Mouse (Mus musculus) bone marrow macrophage, adult 2 months (primary cell): ENCODE results near the gene Foxl1. TPM values are rescaled to one million over a fixed set of nuclear protein-coding genes. Genes with fewer than 3 reads are reported as not detected.
A peak's percentile ranks its signal among the peaks of the same experiment; 100 is the strongest.

Source experiments
- H3K27ac ChIP-seq: 2 replicates; pipeline ENCODE4 v1.5.1; 2012; ENCODE audit warnings: low read depth, low read length; ENCODE audit not compliant: insufficient read depth
- H3K4me1 ChIP-seq: 2 replicates; pipeline ENCODE4 v1.6.1; 2012; ENCODE audit warnings: low read length; ENCODE audit not compliant: control insufficient read depth, insufficient read depth
- H3K4me3 ChIP-seq: 2 replicates; pipeline ENCODE4 v1.5.1; 2012; ENCODE audit warnings: mild to moderate bottlenecking, low read length, moderate library complexity; ENCODE audit not compliant: insufficient read depth
- CTCF ChIP-seq: IDR thresholded peaks from 2 replicates; pipeline ENCODE4 v1.5.1; 2012; ENCODE audit warnings: low read depth, mild to moderate bottlenecking, low read length, moderate library complexity
- POLR2A ChIP-seq: IDR thresholded peaks from 2 replicates; pipeline ENCODE4 v1.6.1; 2012; ENCODE audit warnings: mild to moderate bottlenecking, low read depth, low read length, borderline replicate concordance
- polyA plus RNA-seq: library from polyadenylated mRNA; stranded (reverse); fragments of >200 nt; gene quantifications from 2 replicates; pipeline ENCODE4 v1.2.4, GENCODE M21; 2012; ENCODE audit not compliant: missing spikeins, insufficient read depth, insufficient read length

Foxl1 gene
- polyA plus RNA-seq, 1 experiment, result not detected

GRCm38 (mm10) chr8:121117186-121117651, 10.5 kb upstream of the Foxl1 start:
- no peak for TF ChIP-seq CTCF
- no peak for TF ChIP-seq POLR2A
- no peaks in the 10 kb centered on the region for H3K4me1 ChIP-seq
- no peak overlapping the region for H3K27ac ChIP-seq
- H3K4me3 ChIP-seq, result no peak overlapping the region

DNA sequence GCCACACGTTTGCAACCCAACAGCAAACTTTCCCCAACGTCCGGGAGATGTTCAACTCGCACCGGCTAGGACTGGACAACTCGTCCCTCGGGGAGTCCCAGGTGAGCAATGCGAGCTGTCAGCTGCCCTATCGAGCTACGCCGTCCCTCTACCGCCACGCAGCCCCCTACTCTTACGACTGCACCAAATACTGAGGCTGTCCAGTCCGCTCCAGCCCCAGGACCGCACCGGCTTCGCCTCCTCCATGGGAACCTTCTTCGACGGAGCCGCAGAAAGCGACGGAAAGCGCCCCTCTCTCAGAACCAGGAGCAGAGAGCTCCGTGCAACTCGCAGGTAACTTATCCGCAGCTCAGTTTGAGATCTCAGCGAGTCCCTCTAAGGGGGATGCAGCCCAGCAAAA, 9.8 kb upstream of the Foxl1 start:
- TF ChIP-seq CTCF (no peak), POLR2A (no peak)
- Histone ChIP-seq H3K4me3 (no peak overlapping the region), H3K27ac (no peak overlapping the region)

GRCm38 (mm10) chr8:121118634-121119420, 8.9 kb upstream of the Foxl1 start:
- Histone ChIP-seq H3K4me3 (no peak overlapping the region), H3K4me1 (no peaks in the 10 kb centered on the region), H3K27ac (no peak overlapping the region)
- TF ChIP-seq CTCF, result no peak
- TF ChIP-seq POLR2A, result no peak

More for the DNA sequence above, 9.8 kb upstream of the Foxl1 start:
- H3K4me1 ChIP-seq, result no peaks in the 10 kb centered on the region

DNA sequence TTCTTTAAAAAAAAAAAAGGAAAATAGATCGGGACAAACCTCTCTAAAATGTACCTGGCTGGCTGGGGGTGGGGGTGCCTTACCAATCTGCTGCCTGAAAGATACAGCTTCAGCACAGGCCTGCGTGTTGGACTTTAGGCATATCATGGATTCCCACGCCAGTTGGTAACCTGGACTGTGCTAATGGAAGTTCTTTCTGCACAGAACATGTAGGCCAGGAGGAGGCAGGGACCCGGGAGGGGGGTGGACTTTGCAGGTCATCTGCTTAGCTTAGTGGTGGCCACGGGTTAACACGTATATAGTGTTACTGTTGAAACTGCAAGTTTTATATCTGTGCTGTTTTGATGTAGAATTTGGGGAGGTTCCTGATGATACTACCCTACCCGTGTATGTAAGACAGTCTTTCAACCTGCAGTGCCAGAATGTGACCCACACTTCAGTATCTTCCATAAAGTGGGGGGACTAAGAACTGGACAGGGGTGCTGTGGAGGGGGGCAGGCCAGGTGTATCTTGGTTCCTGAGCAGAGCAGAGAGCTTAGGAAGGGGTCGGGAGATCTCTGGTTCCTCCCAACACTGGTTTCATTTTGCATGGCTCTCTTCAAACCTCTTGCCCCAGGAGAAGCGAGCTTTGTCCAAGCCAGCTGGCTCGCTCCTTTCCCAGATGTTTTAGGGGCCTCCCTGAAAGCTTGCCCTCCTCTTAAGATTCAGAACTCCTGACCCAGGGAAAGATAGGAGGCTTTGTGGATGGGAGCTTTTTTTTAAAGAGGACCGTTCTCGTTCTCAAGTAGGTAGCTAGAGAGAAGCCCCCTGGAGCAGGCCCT, 7.9 kb upstream of the Foxl1 start:
- no peak overlapping the region for H3K27ac ChIP-seq
- TF ChIP-seq POLR2A, result no peak
- no peak for TF ChIP-seq CTCF
- H3K4me3 ChIP-seq, result no peak overlapping the region
- H3K4me1 ChIP-seq, result no peaks in the 10 kb centered on the region

GRCm38 (mm10) chr8:121120456-121121419, 7.0 kb upstream of the Foxl1 start:
- TF ChIP-seq POLR2A (no peak), CTCF (no peak)
- Histone ChIP-seq H3K4me1 (no peaks in the 10 kb centered on the region), H3K4me3 (peak overlapping the region; percentile 38), H3K27ac (no peak overlapping the region)

GRCm38 (mm10) chr8:121121704-121122103, 6.0 kb upstream of the Foxl1 start:
- no peak overlapping the region for H3K27ac ChIP-seq
- no peak overlapping the region for H3K4me3 ChIP-seq
- no peaks in the 10 kb centered on the region for H3K4me1 ChIP-seq
- TF ChIP-seq POLR2A, result no peak
- TF ChIP-seq CTCF, result no peak

DNA sequence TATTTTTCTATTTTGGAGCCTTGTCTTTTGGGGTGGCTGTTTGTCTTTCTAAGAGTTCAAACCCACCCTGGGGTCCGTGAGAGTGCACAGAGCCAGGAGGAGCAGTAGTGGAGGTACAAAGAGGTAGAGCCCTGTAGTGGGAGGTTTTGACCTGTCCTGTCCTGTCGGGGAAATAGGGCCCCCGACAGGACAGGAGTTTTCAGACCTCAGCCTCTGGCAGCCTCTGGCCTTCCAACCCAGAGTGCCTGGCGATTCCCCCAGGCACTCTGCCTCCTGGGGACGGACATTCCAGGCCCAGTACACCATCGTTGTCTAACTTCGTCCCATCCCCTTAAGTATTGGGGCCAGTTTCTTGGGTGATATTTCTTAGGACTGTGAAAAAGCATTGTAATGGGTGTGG, 5.4 kb upstream of the Foxl1 start:
- Histone ChIP-seq H3K4me1 (no peaks in the 10 kb centered on the region), H3K27ac (no peak overlapping the region), H3K4me3 (no peak overlapping the region)
- TF ChIP-seq POLR2A, result no peak
- no peak for TF ChIP-seq CTCF

DNA sequence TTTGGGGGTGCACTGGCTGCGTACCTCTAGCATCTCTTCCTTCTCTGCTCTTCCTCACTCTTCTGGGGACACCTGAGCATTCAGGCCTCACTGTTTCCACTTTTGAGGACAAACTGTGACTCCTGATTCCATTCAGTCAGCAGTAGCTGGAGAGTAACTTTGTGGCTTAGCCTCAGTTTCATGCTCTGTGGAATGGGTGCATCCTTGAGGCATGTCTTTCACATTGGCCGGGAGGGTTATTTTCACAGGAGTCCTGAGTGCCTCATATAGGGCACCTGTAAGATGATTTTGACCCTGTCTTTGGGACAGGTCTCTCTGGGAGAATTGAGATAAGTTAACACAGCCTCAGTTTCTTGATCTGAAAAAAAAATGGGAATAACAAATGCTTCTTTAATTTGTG, 4.6 kb upstream of the Foxl1 start:
- H3K4me1 ChIP-seq, result no peaks in the 10 kb centered on the region
- no peak for TF ChIP-seq POLR2A
- TF ChIP-seq CTCF, result no peak
- H3K4me3 ChIP-seq, result no peak overlapping the region
- H3K27ac ChIP-seq, result no peak overlapping the region

DNA sequence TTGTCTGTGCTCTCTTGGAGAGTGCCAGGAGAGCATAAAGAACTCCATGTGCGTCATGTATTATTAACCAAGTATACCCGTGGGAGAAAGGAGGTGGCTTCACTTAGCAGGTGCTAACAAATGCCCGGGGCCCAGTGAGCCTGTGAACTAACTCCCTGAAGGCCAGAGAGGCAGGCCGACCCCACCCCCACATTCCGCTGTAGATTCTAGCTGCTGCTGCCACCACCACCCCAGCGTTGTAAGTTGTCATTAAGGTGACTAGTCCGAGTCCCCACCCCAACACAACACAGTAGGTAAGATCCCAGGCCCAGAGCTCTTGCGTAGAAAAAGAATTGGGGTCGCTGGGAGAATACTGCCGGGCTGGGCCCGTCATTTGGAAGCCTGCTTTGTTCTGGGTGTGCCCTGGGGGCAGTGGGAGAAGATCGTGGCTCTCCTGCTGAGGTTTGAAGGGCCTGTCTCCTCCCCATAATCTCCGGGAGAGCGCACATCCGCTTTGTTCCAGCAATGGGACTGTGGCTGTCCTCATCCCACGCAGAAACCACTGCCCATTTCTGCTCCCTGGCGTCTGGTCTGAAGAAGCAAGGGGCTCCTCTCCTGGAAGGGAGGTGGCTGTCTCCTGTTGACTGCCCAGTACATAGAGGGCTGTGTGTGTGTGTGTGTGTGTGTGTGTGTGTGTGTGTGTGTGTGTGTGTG, 3.0 kb upstream of the Foxl1 start:
- Histone ChIP-seq H3K27ac (no peak overlapping the region), H3K4me1 (no peaks in the 10 kb centered on the region), H3K4me3 (no peak overlapping the region)
- TF ChIP-seq CTCF (no peak), POLR2A (no peak)
